Mouse (Mus musculus): ENCODE data around the gene 1810049J17Rik.

- peak; percentile 84 for TF ChIP-seq CTCF (IDR thresholded peaks at IDR 0.05)
- TF ChIP-seq POLR2A (IDR thresholded peaks at IDR 0.05; ENCODE audit: insufficient read depth, low read depth, low read length), result no peak
- TF ChIP-seq EP300 (IDR thresholded peaks at IDR 0.05; ENCODE audit: insufficient read depth, low read depth, low read length), result peak; percentile 92
These were observed 49.5 kb upstream of the 1810049J17Rik start for GRCm38 (mm10) chr15:12371183-12371582.
